Mouse (Mus musculus) CH12.LX (cell line): ENCODE data around the gene Iglon5. TPM values are rescaled to one million over a fixed set of nuclear protein-coding genes. Genes with fewer than 3 reads are reported as not detected.

ENCODE experiments used
- DNase-seq: peaks from one replicate; pipeline ENCODE4 v3.0.0-alpha.2; 2013; ENCODE audit errors: extremely low read depth
- H3K27ac ChIP-seq: 2 replicates; pipeline ENCODE4 v1.5.1; 2012; ENCODE audit warnings: low read depth, mild to moderate bottlenecking, control low read depth, moderate library complexity; ENCODE audit not compliant: insufficient read depth
- H3K27me3 ChIP-seq: replicated peaks from 2 replicates; pipeline ENCODE3; 2012; ENCODE audit warnings: inconsistent platforms
- H3K36me3 ChIP-seq, 2 experiments: replicated peaks in 1 of 2; 2 replicates each; pipeline versions ENCODE3 to v1.6.1; 2012; ENCODE audit warnings: inconsistent platforms in 1 of 2, low read length in 1 of 2, mild to moderate bottlenecking in 1 of 2, mixed read lengths in 1 of 2, moderate library complexity in 1 of 2; ENCODE audit not compliant: control insufficient read depth in 1 of 2, insufficient read depth in 1 of 2
- H3K4me1 ChIP-seq, 2 experiments: 2 replicates each; pipeline ENCODE4 v1.6.1; 2012; ENCODE audit warnings: inconsistent platforms in 1 of 2, moderate library complexity in 1 of 2; ENCODE audit not compliant: insufficient read depth in 2 of 2, control insufficient read depth in 1 of 2
- H3K4me2 ChIP-seq: 2 replicates; pipeline ENCODE4 v1.6.1; 2012; ENCODE audit warnings: low read depth, mild to moderate bottlenecking, control low read depth; ENCODE audit not compliant: poor library complexity, insufficient read depth, severe bottlenecking
- H3K4me3 ChIP-seq, 3 experiments: fragments of 150-350 bp in 1 of 3; sonication (generic) in 1 of 3; replicated peaks in 1 of 3; 2 replicates each; pipeline versions ENCODE3 to v1.5.1; 2011 to 2012; ENCODE audit warnings: low read depth in 2 of 3, low read length in 2 of 3, mild to moderate bottlenecking in 2 of 3, moderate library complexity in 2 of 3, control low read depth in 1 of 3, improper control_type of control experiment in 1 of 3, inconsistent platforms in 1 of 3, mixed read lengths in 1 of 3; ENCODE audit not compliant: poor library complexity in 1 of 3
- H3K79me2 ChIP-seq: replicated peaks from 2 replicates; pipeline ENCODE4 v1.6.1; 2012; ENCODE audit warnings: mild to moderate bottlenecking, moderate library complexity; ENCODE audit not compliant: control insufficient read depth, poor library complexity, insufficient read depth, severe bottlenecking; ENCODE audit errors: extremely low read depth
- H3K9ac ChIP-seq: 2 replicates; pipeline ENCODE4 v1.6.1; 2012; ENCODE audit warnings: low read depth, mild to moderate bottlenecking, control low read depth, moderate library complexity; ENCODE audit not compliant: insufficient read depth
- H3K9me3 ChIP-seq: replicated peaks from 2 replicates; pipeline ENCODE3; 2012; ENCODE audit warnings: low read length, inconsistent platforms, mixed read lengths
- CHD1 ChIP-seq: IDR thresholded peaks from 2 replicates; pipeline ENCODE4 v1.6.1; 2012; ENCODE audit warnings: low read depth, low read length, improper control_type of control experiment, inconsistent platforms
- CTCF ChIP-seq, 2 experiments: IDR thresholded peaks in 1 of 2; conservative IDR thresholded peaks in 1 of 2; 2 replicates each; pipeline ENCODE4 v1.5.1; 2011 to 2012; ENCODE audit warnings: low read depth in 2 of 2, low read length in 2 of 2, improper control_type of control experiment in 1 of 2, inconsistent platforms in 1 of 2, mild to moderate bottlenecking in 1 of 2, moderate library complexity in 1 of 2
- EP300 ChIP-seq: IDR thresholded peaks from 2 replicates; pipeline ENCODE4 v1.6.1; 2011; ENCODE audit warnings: low read length, improper control_type of control experiment
- HCFC1 ChIP-seq: IDR thresholded peaks from 2 replicates; pipeline ENCODE4 v1.6.1; 2012; ENCODE audit warnings: low read depth, mild to moderate bottlenecking, inconsistent platforms, low read length, improper control_type of control experiment
- IRF4 ChIP-seq: IDR thresholded peaks from 2 replicates; pipeline ENCODE4 v1.6.1; 2014; ENCODE audit warnings: low read depth, mild to moderate bottlenecking, inconsistent platforms, low read length, improper control_type of control experiment
- KAT2A ChIP-seq: IDR thresholded peaks from 2 replicates; pipeline ENCODE4 v1.6.1; 2012; ENCODE audit warnings: low read length, improper control_type of control experiment, inconsistent platforms; ENCODE audit not compliant: insufficient replicate concordance
- MAZ ChIP-seq: IDR thresholded peaks from 2 replicates; pipeline ENCODE4 v1.6.1; 2012; ENCODE audit warnings: low read depth, mild to moderate bottlenecking, inconsistent platforms, low read length, improper control_type of control experiment, moderate library complexity
- MXI1 ChIP-seq: IDR thresholded peaks from 2 replicates; pipeline ENCODE4 v1.6.1; 2011; ENCODE audit warnings: mild to moderate bottlenecking, low read depth, low read length, improper control_type of control experiment
- NELFE ChIP-seq: IDR thresholded peaks from 2 replicates; pipeline ENCODE4 v1.6.1; 2011; ENCODE audit warnings: low read depth, low read length, improper control_type of control experiment
- NRF1 ChIP-seq: IDR thresholded peaks from 2 replicates; pipeline ENCODE4 v1.6.1; 2014; ENCODE audit warnings: low read depth, mild to moderate bottlenecking, inconsistent platforms, low read length, improper control_type of control experiment, moderate library complexity
- PAX5 ChIP-seq: IDR thresholded peaks from 2 replicates; pipeline ENCODE4 v1.6.1; 2012; ENCODE audit warnings: low read length, inconsistent platforms, mixed read lengths
- RAD21 ChIP-seq: IDR thresholded peaks from 2 replicates; pipeline ENCODE4 v1.6.1; 2011; ENCODE audit warnings: low read depth, mild to moderate bottlenecking, low read length, improper control_type of control experiment, moderate library complexity
- RCOR1 ChIP-seq: conservative IDR thresholded peaks from 2 replicates; pipeline ENCODE4 v1.6.1; 2012; ENCODE audit warnings: low read depth, mild to moderate bottlenecking, inconsistent platforms, low read length, improper control_type of control experiment
- SIN3A ChIP-seq: IDR thresholded peaks from 2 replicates; pipeline ENCODE4 v1.6.1; 2012; ENCODE audit warnings: low read length, improper control_type of control experiment, inconsistent platforms
- TBP ChIP-seq: conservative IDR thresholded peaks from 2 replicates; pipeline ENCODE4 v1.6.1; 2011; ENCODE audit warnings: low read depth, low read length, improper control_type of control experiment
- USF2 ChIP-seq: conservative IDR thresholded peaks from 2 replicates; pipeline ENCODE4 v1.6.1; 2011; ENCODE audit warnings: low read depth, low read length, improper control_type of control experiment
- ZNF384 ChIP-seq: IDR thresholded peaks from 2 replicates; pipeline ENCODE4 v1.6.1; 2012; ENCODE audit warnings: low read depth, low read length, improper control_type of control experiment, inconsistent platforms
- dilution Hi-C: fragments of 300-500 bp; cut with MboI; formaldehyde crosslinking; loops from 2 replicates; pipeline ENCODE4 v1.14.3; 2020; ENCODE audit warnings: low sequenced_read_pairs; ENCODE audit not compliant: extremely low pct_unique_long_range_greater_than_20kb, extremely low pct_ligation_motif_present
- in situ Hi-C: fragments of 300-500 bp; cut with MboI; formaldehyde crosslinking; loops from 3 replicates; pipeline ENCODE4 v1.14.3; 2019; ENCODE audit warnings: low sequenced_read_pairs, low pct_ligation_motif_present, low pct_unique_long_range_greater_than_20kb, mixed read lengths
- polyA plus RNA-seq: library from polyadenylated mRNA; unstranded; fragments of >175 nt; gene quantifications from 2 replicates; pipeline ENCODE4 v1.2.1, GENCODE M21; 2012; ENCODE audit warnings: low read depth; ENCODE audit not compliant: insufficient read length
- total RNA-seq, 2 experiments: library from RNA; depleted of rRNA; stranded (reverse); fragments of 300-350 nt in 1 of 2; fragments of >200 nt in 1 of 2; gene quantifications; 2 replicates each; pipeline ENCODE4 v1.2.3; 2012 to 2014

Gene Iglon5
- total and polyA plus RNA-seq, 3 experiments = not detected

- H3K27ac ChIP-seq = no peak overlapping the region
- no peaks in the 10 kb centered on the region for H3K36me3 ChIP-seq
- no peaks in the 10 kb centered on the region for H3K79me2 ChIP-seq
- no peak overlapping the region for H3K4me2 ChIP-seq
- H3K4me3 ChIP-seq = no peak overlapping the region
- H3K4me1 ChIP-seq = peaks cover 6 to 27% of the 10 kb centered on the region in 2 experiments
- no peak for DNase-seq
- no peak overlapping the region for H3K9ac ChIP-seq
- TF ChIP-seq ZNF384 (no peak), RAD21 (no peak), MAZ (no peak), PAX5 (no peak), HCFC1 (no peak)
- H3K9me3 ChIP-seq = no peaks in the 10 kb centered on the region
- no peaks in the 10 kb centered on the region for H3K27me3 ChIP-seq
- in situ Hi-C loops = no loop called here
- dilution Hi-C loops = no loop called here
Observed at GRCm38 (mm10) chr7:43438611-43439010, 51.3 kb downstream of the Iglon5 start.

DNA sequence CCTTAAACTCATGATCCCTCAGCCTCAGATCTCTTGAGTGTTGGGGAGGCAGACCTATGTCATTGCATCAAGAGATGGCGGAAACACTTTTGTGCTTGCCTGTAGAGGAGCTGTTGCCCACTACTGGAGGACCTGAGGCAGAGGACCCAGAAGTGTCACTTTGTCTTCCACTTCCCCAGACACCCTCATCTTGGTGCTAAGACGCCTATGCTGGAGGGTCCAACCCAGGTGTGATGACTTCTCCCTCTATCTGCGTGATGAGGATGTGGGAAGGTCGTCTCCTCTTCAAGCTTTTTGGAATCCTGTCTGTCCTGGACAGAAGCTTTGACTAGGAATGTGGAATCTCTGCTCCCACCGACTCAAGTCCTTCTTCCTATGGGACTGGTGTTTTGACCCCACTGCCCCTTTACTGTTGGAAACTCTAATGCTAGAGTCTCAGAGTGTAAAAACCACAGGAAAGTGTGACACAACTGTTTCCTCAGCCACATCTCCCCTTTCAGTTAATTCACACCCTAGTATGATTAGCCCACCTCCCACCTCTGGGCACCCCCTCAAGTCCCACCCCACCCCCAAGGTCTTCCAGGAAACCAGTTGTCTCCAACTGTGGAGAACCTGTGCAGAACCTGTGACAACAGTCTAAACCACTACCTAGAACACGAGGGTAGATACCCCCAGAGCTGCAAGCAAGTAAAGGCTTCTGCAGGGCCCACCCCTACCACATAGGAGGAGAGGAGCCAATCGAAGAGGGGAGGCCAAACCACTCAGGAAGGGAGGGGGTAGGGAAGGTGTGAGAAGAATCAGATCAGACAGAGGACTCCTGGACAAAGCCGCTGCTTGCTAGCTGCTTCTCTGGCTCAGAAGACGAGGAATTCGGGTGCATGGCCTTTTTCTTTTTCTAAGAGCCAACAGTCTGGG, 53.3 kb downstream of the Iglon5 start, which contains the start of gene Nkg7:
Gene Nkg7, plus strand, starts transcription at position 733 of the 915 bp plus-strand sequence.
- Histone ChIP-seq H3K4me3 (no peak within 1 kb of the TSS), H3K4me2 (no peak within 1 kb of the TSS), H3K4me1 (peaks cover 3 to 19% of the 10 kb centered on the region in 2 experiments), H3K27ac (no peak within 1 kb of the TSS), H3K79me2 (no peaks in the 10 kb centered on the region), H3K9ac (no peak within 1 kb of the TSS)
- dilution Hi-C loops (no loop called here), in situ Hi-C loops (no loop called here)
- no peak for TF ChIP-seq ZNF384
- TF ChIP-seq EP300 = 0 out of 2 replicates have a peak, but pooled peaks have one; percentile 28
- TF ChIP-seq SIN3A = no peak
- TF ChIP-seq NELFE = no peak
- TF ChIP-seq NRF1 = no peak
- TF ChIP-seq CTCF (conservative IDR thresholded peaks at IDR 0.05 in 1 of 2, IDR thresholded peaks at IDR 0.05 in 1 of 2; ENCODE audit: low read depth in 2 of 2, low read length in 2 of 2) = peak in 1 of 2 experiments; percentile 22; a peak in 1 of 4 replicates
- no peak for TF ChIP-seq RCOR1
- TF ChIP-seq, all 38 proteins: peak for 2
- peaks cover 4% of the 10 kb centered on the region for H3K27me3 ChIP-seq
- H3K9me3 ChIP-seq = peaks cover 6% of the 10 kb centered on the region
- DNase-seq = no peak
- H3K36me3 ChIP-seq = no peaks in the 10 kb centered on the region

DNA sequence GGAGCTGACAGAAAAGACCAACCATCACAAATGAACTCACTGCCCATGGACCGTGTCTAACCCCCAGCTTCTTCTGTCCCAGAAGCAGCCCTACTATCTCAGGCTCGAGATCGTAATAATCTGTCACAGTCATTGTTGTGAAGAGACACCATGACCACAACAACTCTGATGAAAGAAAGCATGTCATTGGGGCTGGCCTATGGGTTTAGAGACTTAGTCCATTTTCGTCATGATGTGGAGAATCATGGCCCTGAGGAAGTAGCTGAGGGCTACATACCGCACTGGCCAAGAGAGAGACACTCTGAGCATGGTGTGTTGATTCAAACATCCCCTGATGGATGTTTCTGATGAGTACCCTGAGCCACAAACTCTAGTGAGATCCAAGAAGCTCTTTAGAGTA, 55.2 kb downstream of the Iglon5 start:
- dilution Hi-C loops = no loop called here
- Histone ChIP-seq H3K9ac (no peak overlapping the region), H3K4me1 (peaks cover 3 to 18% of the 10 kb centered on the region in 2 experiments), H3K79me2 (no peaks in the 10 kb centered on the region), H3K36me3 (no peaks in the 10 kb centered on the region)
- TF ChIP-seq NELFE = no peak
- TF ChIP-seq CHD1 = no peak
- TF ChIP-seq ZNF384 = no peak
- TF ChIP-seq KAT2A = no peak
- TF ChIP-seq IRF4 = no peak
- no peak for TF ChIP-seq HCFC1
- no peak for TF ChIP-seq MXI1
- no peak for TF ChIP-seq USF2
- no peak for TF ChIP-seq RAD21
- no peak for TF ChIP-seq TBP
- TF ChIP-seq, all 38 proteins: peak for 0
- no peak for DNase-seq
- H3K9me3 ChIP-seq = peaks cover 7% of the 10 kb centered on the region
- in situ Hi-C loops = no loop called here
- no peak overlapping the region for H3K4me2 ChIP-seq
- H3K27ac ChIP-seq = no peak overlapping the region
- H3K27me3 ChIP-seq = peaks cover 4% of the 10 kb centered on the region
- H3K4me3 ChIP-seq = no peak overlapping the region
